Mouse (Mus musculus): ENCODE data around the gene Renbp. TPM values are rescaled to one million over a fixed set of nuclear protein-coding genes. Genes with fewer than 3 reads are reported as not detected.

Gene Renbp
- polyA plus RNA-seq, 1 experiment: 17.9 TPM

DNA sequence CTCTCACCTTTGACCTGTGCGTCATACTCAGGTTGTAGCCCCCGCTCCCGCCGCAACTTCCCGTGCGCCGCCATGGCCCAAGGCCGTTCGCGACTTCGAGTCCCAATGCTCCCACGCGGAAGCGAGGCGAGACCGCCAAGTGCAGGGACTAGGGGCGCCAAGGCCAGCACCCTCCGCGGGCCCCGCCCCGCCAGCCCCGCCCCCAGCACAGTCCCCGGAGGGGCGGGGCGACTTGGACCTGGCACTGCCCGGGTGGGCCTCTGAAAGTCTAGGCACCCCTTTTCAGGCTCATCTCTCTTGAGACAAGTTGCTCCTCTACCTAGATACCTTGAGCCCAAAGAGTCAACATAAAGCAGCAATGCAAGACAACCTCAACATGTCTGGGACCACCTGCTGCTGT lies 19.5 kb downstream of the Renbp start:
- peaks cover 2% of the 10 kb centered on the region; the same call in 1 of the 2 replicates for H3K36me3 ChIP-seq (ENCODE audit: control insufficient read depth, insufficient read depth, low read length)
- peaks cover 18% of the 10 kb centered on the region; the same call in 1 of the 2 replicates for H3K4me1 ChIP-seq (ENCODE audit: control insufficient read depth, insufficient read depth, insufficient read length)
- 23% methylated on average over 26 of the region's 26 CpGs for WGBS
- peak overlapping the region; percentile 94 for H3K27ac ChIP-seq (ENCODE audit: insufficient read depth, low read length)
- peak in 1 of 2 experiments; percentile 70 for DNase-seq (ENCODE audit: low read depth in 1 of 2, low spot score in 2 of 2)
- no peaks in the 10 kb centered on the region for H3K27me3 ChIP-seq (ENCODE audit: control insufficient read depth, insufficient read depth, low read length)
- no peak for TF ChIP-seq CTCF (IDR thresholded peaks at IDR 0.05; ENCODE audit: extremely low read depth, insufficient read depth, insufficient read length, insufficient replicate concordance)
- peak; percentile 60 for TF ChIP-seq POLR2A (IDR thresholded peaks at IDR 0.05; ENCODE audit: low read depth, low read length)
- H3K4me3 ChIP-seq (ENCODE audit: extremely low read depth, insufficient read depth, insufficient read length): peak overlapping the region; percentile 68

DNA sequence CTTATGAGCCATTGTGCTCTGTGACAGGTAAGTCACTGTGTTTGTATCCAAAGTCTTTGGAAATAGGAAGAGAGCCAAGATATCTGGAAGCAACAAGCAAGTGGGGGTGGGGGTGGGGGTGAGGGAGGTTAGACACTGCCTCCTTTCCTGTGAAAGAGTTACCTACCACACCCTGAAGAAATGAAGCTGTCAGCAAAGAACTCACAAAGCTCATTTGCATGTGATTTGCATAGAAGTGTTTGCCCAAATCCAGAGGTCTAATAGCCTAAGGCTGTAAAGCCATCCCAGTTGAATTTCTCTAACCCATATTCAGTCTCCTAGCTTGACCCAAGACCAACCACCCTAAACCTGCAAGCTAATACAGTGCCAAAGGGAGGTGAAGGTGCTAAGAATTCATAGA lies 20.2 kb downstream of the Renbp start:
- Histone ChIP-seq H3K27ac (ENCODE audit: insufficient read depth, low read length) (peak overlapping the region; percentile 94), H3K4me3 (ENCODE audit: extremely low read depth, insufficient read depth, insufficient read length) (peak overlapping the region; percentile 68), H3K4me1 (ENCODE audit: control insufficient read depth, insufficient read depth, insufficient read length) (peaks cover 18% of the 10 kb centered on the region; the same call in 1 of the 2 replicates)

DNA sequence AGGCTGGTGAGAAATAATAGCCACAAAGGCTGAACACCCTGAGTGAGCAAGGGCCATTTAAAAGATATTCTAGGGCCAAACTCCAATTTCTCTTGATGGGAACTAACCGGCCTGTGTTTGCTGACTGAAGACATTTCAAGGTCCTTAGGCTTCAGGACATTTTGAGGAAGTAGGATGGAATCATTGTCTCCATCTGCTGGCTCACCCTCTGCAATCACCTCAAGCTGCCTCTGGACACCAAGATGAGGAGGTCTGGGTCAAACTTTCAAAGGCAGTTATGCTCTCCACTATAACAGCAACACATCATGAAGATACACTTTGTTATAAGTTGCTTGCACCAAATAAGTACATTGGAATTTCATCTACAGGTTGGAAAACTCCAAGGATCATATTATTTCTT lies 20.6 kb downstream of the Renbp start:
- H3K36me3 ChIP-seq (ENCODE audit: control insufficient read depth, insufficient read depth, low read length): peaks cover 11% of the 10 kb centered on the region
- 41% methylated on average over 1 of the region's 1 CpGs for WGBS
- H3K4me1 ChIP-seq (ENCODE audit: control insufficient read depth, insufficient read depth, insufficient read length): peaks cover 18% of the 10 kb centered on the region; the same call in 1 of the 2 replicates
- peak overlapping the region; percentile 68 for H3K4me3 ChIP-seq (ENCODE audit: extremely low read depth, insufficient read depth, insufficient read length)
- TF ChIP-seq CTCF (IDR thresholded peaks at IDR 0.05; ENCODE audit: extremely low read depth, insufficient read depth, insufficient read length, insufficient replicate concordance): no peak
- no peak for TF ChIP-seq POLR2A (IDR thresholded peaks at IDR 0.05; ENCODE audit: low read depth, low read length)
- no peak for DNase-seq (ENCODE audit: low read depth in 1 of 2, low spot score in 2 of 2)
- H3K27ac ChIP-seq (ENCODE audit: insufficient read depth, low read length): peak overlapping the region; percentile 5; the same call in 1 of the 2 replicates
- no peaks in the 10 kb centered on the region for H3K27me3 ChIP-seq (ENCODE audit: control insufficient read depth, insufficient read depth, low read length)

More for the DNA sequence above, 20.2 kb downstream of the Renbp start:
- no peaks in the 10 kb centered on the region for H3K27me3 ChIP-seq (ENCODE audit: control insufficient read depth, insufficient read depth, low read length)
- DNase-seq (ENCODE audit: low read depth in 1 of 2, low spot score in 2 of 2): no peak
- TF ChIP-seq POLR2A (IDR thresholded peaks at IDR 0.05; ENCODE audit: low read depth, low read length) (no peak), CTCF (IDR thresholded peaks at IDR 0.05; ENCODE audit: extremely low read depth, insufficient read depth, insufficient read length, insufficient replicate concordance) (no peak)
- peaks cover 8% of the 10 kb centered on the region for H3K36me3 ChIP-seq (ENCODE audit: control insufficient read depth, insufficient read depth, low read length)

DNA sequence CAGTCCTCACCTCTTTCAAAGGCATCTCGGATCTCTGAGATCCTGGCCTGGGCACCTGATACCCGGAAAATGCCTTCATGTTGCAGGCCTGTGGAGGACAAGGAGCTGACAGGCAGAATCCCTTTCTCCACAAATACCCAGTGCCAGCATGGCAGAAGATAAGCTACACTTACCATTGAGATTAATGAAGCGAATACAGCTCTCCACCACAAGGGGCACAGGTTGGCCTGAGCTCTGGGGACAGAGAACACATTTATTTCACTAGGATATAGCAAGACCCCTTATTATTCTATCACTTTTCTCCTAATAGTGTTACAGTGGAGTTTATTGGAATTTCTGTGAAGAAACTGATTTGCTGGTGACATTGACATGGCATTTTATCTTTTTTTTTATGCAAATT lies 32.7 kb downstream of the Renbp start:
- Histone ChIP-seq H3K27me3 (ENCODE audit: control insufficient read depth, insufficient read depth, low read length) (no peaks in the 10 kb centered on the region), H3K36me3 (ENCODE audit: control insufficient read depth, insufficient read depth, low read length) (peaks cover 17% of the 10 kb centered on the region), H3K4me3 (ENCODE audit: extremely low read depth, insufficient read depth, insufficient read length) (no peak overlapping the region), H3K27ac (ENCODE audit: insufficient read depth, low read length) (no peak overlapping the region), H3K4me1 (ENCODE audit: control insufficient read depth, insufficient read depth, insufficient read length) (no peaks in the 10 kb centered on the region)
- no peak for DNase-seq (ENCODE audit: low read depth in 1 of 2, low spot score in 2 of 2)
- no peak for TF ChIP-seq POLR2A (IDR thresholded peaks at IDR 0.05; ENCODE audit: low read depth, low read length)
- TF ChIP-seq CTCF (IDR thresholded peaks at IDR 0.05; ENCODE audit: extremely low read depth, insufficient read depth, insufficient read length, insufficient replicate concordance): no peak
- 75% methylated on average over 3 of the region's 3 CpGs for WGBS

DNA sequence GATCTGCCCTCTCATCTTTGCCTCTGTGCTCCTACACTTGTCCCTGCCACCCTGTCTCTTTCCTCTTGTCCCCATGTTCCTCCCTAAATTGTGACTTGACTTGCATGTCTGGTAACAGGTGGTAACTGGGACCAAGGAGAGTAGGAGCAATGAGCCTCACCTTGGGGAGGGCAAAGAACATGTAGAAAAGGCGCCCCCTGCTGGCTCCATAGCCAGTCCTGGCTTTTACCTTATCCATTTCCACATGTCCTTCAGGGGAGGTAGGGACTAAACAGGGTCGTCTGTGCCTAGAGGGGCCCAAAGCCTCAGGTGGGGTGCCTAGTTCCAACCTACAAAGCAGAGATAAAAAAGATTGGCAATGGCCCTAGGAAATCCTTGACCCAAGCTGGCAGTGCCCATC lies 34.9 kb downstream of the Renbp start, which contains the start of gene L1cam:
Gene L1cam (minus strand): TSS at position 387 of the 400 bp plus-strand sequence.
- no peak within 1 kb of the TSS for H3K4me3 ChIP-seq (ENCODE audit: extremely low read depth, insufficient read depth, insufficient read length)
- peak in 1 of 2 experiments; percentile 36 for DNase-seq (ENCODE audit: low read depth in 1 of 2, low spot score in 2 of 2)
- TF ChIP-seq POLR2A (IDR thresholded peaks at IDR 0.05; ENCODE audit: low read depth, low read length) (no peak), CTCF (IDR thresholded peaks at IDR 0.05; ENCODE audit: extremely low read depth, insufficient read depth, insufficient read length, insufficient replicate concordance) (peak; percentile 7; the same call in 1 of the 2 replicates)
- no peaks in the 10 kb centered on the region for H3K4me1 ChIP-seq (ENCODE audit: control insufficient read depth, insufficient read depth, insufficient read length)
- H3K27ac ChIP-seq (ENCODE audit: insufficient read depth, low read length): no peak within 1 kb of the TSS
- 48% methylated on average over 2 of the region's 2 CpGs for WGBS
- no peaks in the 10 kb centered on the region for H3K27me3 ChIP-seq (ENCODE audit: control insufficient read depth, insufficient read depth, low read length)
- peaks cover 19% of the 10 kb centered on the region for H3K36me3 ChIP-seq (ENCODE audit: control insufficient read depth, insufficient read depth, low read length)

DNA sequence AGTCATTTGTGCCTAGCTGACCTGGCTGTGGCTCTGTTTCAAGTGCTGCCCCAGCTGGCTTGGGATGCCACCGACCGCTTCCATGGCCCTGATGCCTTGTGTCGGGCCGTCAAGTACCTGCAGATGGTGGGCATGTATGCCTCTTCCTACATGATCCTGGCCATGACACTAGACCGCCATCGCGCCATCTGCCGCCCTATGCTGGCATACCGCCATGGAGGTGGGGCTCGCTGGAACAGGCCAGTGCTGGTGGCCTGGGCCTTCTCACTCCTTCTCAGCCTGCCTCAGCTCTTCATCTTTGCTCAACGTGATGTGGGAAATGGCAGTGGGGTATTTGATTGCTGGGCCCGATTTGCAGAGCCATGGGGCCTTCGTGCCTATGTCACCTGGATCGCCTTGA lies 37.8 kb downstream of the Renbp start:
- no peak overlapping the region for H3K27ac ChIP-seq (ENCODE audit: insufficient read depth, low read length)
- no peak overlapping the region for H3K4me3 ChIP-seq (ENCODE audit: extremely low read depth, insufficient read depth, insufficient read length)
- no peak for DNase-seq (ENCODE audit: low read depth in 1 of 2, low spot score in 2 of 2)
- H3K36me3 ChIP-seq (ENCODE audit: control insufficient read depth, insufficient read depth, low read length): peaks cover 12% of the 10 kb centered on the region; the same call in 1 of the 2 replicates
- H3K4me1 ChIP-seq (ENCODE audit: control insufficient read depth, insufficient read depth, insufficient read length): no peaks in the 10 kb centered on the region
- TF ChIP-seq CTCF (IDR thresholded peaks at IDR 0.05; ENCODE audit: extremely low read depth, insufficient read depth, insufficient read length, insufficient replicate concordance) (no peak), POLR2A (IDR thresholded peaks at IDR 0.05; ENCODE audit: low read depth, low read length) (no peak)
- no peaks in the 10 kb centered on the region for H3K27me3 ChIP-seq (ENCODE audit: control insufficient read depth, insufficient read depth, low read length)
- WGBS: 92% methylated on average over 14 of the region's 14 CpGs

DNA sequence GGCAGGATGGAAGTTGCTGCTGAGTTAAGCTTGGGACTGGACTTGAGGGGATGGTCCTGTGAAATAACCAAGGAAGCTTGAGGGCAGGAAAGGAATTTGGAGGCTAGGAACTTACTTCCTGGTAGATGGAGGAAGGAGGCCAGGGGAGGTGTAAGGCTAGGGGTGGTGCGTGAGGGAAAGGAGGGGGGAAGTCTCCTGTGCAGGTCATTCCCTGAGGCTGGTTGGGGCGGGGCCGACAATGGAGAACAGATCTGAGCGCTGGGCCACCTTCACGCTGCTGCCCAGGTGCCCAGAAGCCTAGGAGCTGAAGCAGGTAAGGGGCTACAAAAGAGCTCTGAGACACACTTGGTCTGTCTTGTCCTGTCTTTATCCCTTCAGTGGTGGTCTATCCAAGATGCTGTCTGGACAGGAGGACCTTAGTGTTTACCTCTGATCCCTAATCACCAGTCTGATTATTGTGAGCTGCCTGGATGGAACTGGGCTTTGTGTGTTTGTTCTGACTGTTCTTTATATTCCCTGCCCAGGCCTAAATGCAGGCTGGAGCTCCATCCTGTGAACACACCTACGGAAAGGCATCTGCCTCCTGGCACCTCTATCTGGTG lies 39.0 kb downstream of the Renbp start, which contains the start of gene Avpr2:
Gene Avpr2 (plus strand): TSS at position 552 of the 602 bp plus-strand sequence.
- 49% methylated on average over 6 of the region's 6 CpGs for WGBS
- Histone ChIP-seq H3K4me1 (ENCODE audit: control insufficient read depth, insufficient read depth, insufficient read length) (no peaks in the 10 kb centered on the region), H3K27me3 (ENCODE audit: control insufficient read depth, insufficient read depth, low read length) (no peaks in the 10 kb centered on the region), H3K4me3 (ENCODE audit: extremely low read depth, insufficient read depth, insufficient read length) (no peak within 1 kb of the TSS), H3K36me3 (ENCODE audit: control insufficient read depth, insufficient read depth, low read length) (peaks cover 10% of the 10 kb centered on the region; the same call in 1 of the 2 replicates), H3K27ac (ENCODE audit: insufficient read depth, low read length) (no peak within 1 kb of the TSS)
- TF ChIP-seq CTCF (IDR thresholded peaks at IDR 0.05; ENCODE audit: extremely low read depth, insufficient read depth, insufficient read length, insufficient replicate concordance) (no peak), POLR2A (IDR thresholded peaks at IDR 0.05; ENCODE audit: low read depth, low read length) (no peak)
- DNase-seq (ENCODE audit: low read depth in 1 of 2, low spot score in 2 of 2): no peak

Measured in spleen, adult 2 months (tissue).